Mouse (Mus musculus) C2C12 (cell line): ENCODE measurements around the gene Camkmt.

Experiments
- CEBPB ChIP-seq: IDR thresholded peaks from one replicate; pipeline ENCODE4 v1.6.1; 2011; ENCODE audit warnings: low read depth, mild to moderate bottlenecking, control low read depth, moderate library complexity
- CTCF ChIP-seq: IDR thresholded peaks from one replicate; pipeline ENCODE4 v1.5.1; 2011; ENCODE audit not compliant: control insufficient read depth, insufficient read depth, insufficient read length
- FOSL1 ChIP-seq: IDR thresholded peaks from one replicate; pipeline ENCODE4 v1.8.0; 2011; ENCODE audit warnings: mild to moderate bottlenecking, low read length; ENCODE audit not compliant: poor library complexity, insufficient read depth, severe bottlenecking
- MAX ChIP-seq: IDR thresholded peaks from one replicate; pipeline ENCODE4 v1.6.1; 2011; ENCODE audit warnings: mild to moderate bottlenecking, control low read depth
- MYOD1 ChIP-seq: IDR thresholded peaks from one replicate; pipeline ENCODE4 v1.6.1; 2011; ENCODE audit warnings: low read depth; ENCODE audit not compliant: control insufficient read depth, insufficient read length
- MYOG ChIP-seq: IDR thresholded peaks from one replicate; pipeline ENCODE4 v1.6.1; 2011; ENCODE audit not compliant: control insufficient read depth, insufficient read length; ENCODE audit errors: extremely low read depth
- USF1 ChIP-seq: IDR thresholded peaks from one replicate; pipeline ENCODE4 v1.6.1; 2011; ENCODE audit warnings: low read depth, mild to moderate bottlenecking, control low read depth, moderate library complexity

- no peak for TF ChIP-seq CTCF
- TF ChIP-seq MYOG, result no peak
- TF ChIP-seq MAX, result no peak
- no peak for TF ChIP-seq USF1
- TF ChIP-seq MYOD1, result no peak
- TF ChIP-seq FOSL1, result no peak
- TF ChIP-seq CEBPB, result no peak
These were observed 373.4 kb downstream of the Camkmt start for GRCm38 (mm10) chr17:85463497-85464392.
